19 mouse cellular contexts compared by ENCODE assay signal in genomic region chr10:61917066-61917465, GRCm38 (mm10).
"Had no signal": no experiment of that assay in that cellular context is flagged by ENCODE, and none has a peak within 500 bp of the region (broad histone marks: within the 10 kb centered on the region; RNA-seq: fewer than 3 reads in every experiment).

No protein-coding gene starts in this region.

- H3K9ac ChIP-seq: liver, embryonic 13.5 days; lung, embryonic 15.5 days; midbrain, embryonic 12.5 days; neural tube, embryonic 13.5 days; stomach, embryonic 15.5 days had no signal

- DNase-seq: kidney, adult 9 months; kidney, postnatal 10 days; kidney, postnatal 36 days; layer of hippocampus, postnatal 36 days; liver, embryonic 13.5 days; lung, postnatal 14 days; retina, postnatal 1 day; right cerebral cortex, postnatal 25 days; spleen, adult 18-20 months; thymus, adult 18-20 months; thymus, postnatal 36 days had no signal

- H3K27ac ChIP-seq: left cerebral cortex, adult 2 months; liver, embryonic 13.5 days; lung, embryonic 15.5 days; macrophage; midbrain, embryonic 12.5 days; neural tube, embryonic 13.5 days; stomach, embryonic 15.5 days had no signal

- ATAC-seq: midbrain, embryonic 16.5 days had no signal

- H3K9me3 ChIP-seq: liver, embryonic 13.5 days; lung, embryonic 15.5 days; stomach, embryonic 15.5 days had no signal

- H3K4me3 ChIP-seq: left cerebral cortex, adult 2 months; liver, embryonic 13.5 days; lung, embryonic 15.5 days; midbrain, embryonic 12.5 days; myocyte; neural tube, embryonic 13.5 days; stomach, embryonic 15.5 days had no signal

- H3K27me3 ChIP-seq: liver, embryonic 13.5 days; lung, embryonic 15.5 days; neural tube, embryonic 13.5 days; stomach, embryonic 15.5 days had no signal

- H3K4me2 ChIP-seq: liver, embryonic 13.5 days; lung, embryonic 15.5 days; midbrain, embryonic 12.5 days; neural tube, embryonic 13.5 days; stomach, embryonic 15.5 days had no signal

- H3K36me3 ChIP-seq: liver, embryonic 13.5 days; midbrain, embryonic 12.5 days; neural tube, embryonic 13.5 days; stomach, embryonic 15.5 days had no signal
